Mouse (Mus musculus) liver, embryonic 15.5 days (tissue): ENCODE measurements around the gene Als2cr12. TPM values are rescaled to one million over a fixed set of nuclear protein-coding genes. Genes with fewer than 3 reads are reported as not detected.

Experiments used
- ATAC-seq: fragments of 200-750 bp; cut with Nextera tagmentation; 2 replicates; pipeline ENCODE4 v1.8.0; 2017; ENCODE audit warnings: moderate number of reproducible peaks, mild to moderate bottlenecking, moderate library complexity; ENCODE audit not compliant: insufficient read depth
- H3K27ac ChIP-seq: fragments of 300-500 bp; sonication (generic); replicated peaks from 2 replicates; pipeline ENCODE4 v1.5.1; 2015; ENCODE audit warnings: mild to moderate bottlenecking, inconsistent platforms
- H3K27me3 ChIP-seq: fragments of 300-500 bp; sonication (generic); 2 replicates; pipeline ENCODE4 v1.6.1; 2015; ENCODE audit warnings: mild to moderate bottlenecking, inconsistent platforms
- H3K36me3 ChIP-seq: fragments of 300-500 bp; sonication (generic); replicated peaks from 2 replicates; pipeline ENCODE4 v1.6.1; 2015; ENCODE audit warnings: moderate library complexity, mild to moderate bottlenecking, inconsistent platforms
- H3K4me1 ChIP-seq: fragments of 300-500 bp; sonication (generic); replicated peaks from 2 replicates; pipeline ENCODE4 v1.6.1; 2015; ENCODE audit warnings: inconsistent platforms
- H3K4me2 ChIP-seq: fragments of 300-500 bp; sonication (generic); 2 replicates; pipeline ENCODE4 v1.6.1; 2015; ENCODE audit warnings: moderate library complexity, mild to moderate bottlenecking, inconsistent platforms
- H3K4me3 ChIP-seq: fragments of 300-500 bp; sonication (generic); replicated peaks from 2 replicates; pipeline ENCODE4 v1.5.1; 2015; ENCODE audit warnings: mild to moderate bottlenecking, inconsistent platforms
- H3K9ac ChIP-seq: fragments of 300-500 bp; sonication (generic); 2 replicates; pipeline ENCODE4 v1.6.1; 2015; ENCODE audit warnings: moderate library complexity, mild to moderate bottlenecking, inconsistent platforms
- H3K9me3 ChIP-seq: fragments of 300-500 bp; sonication (generic); replicated peaks from 2 replicates; pipeline ENCODE4 v1.6.1; 2016; ENCODE audit warnings: inconsistent platforms
- WGBS: fragments of 180-500 bp; shearing (Covaris S2); methylation state at CpG from one replicate; pipeline ENCODE4 v1.1.7; 2015; ENCODE audit warnings: mixed read lengths; ENCODE audit not compliant: insufficient replicate concordance; 5-methylcytosine and 5-hydroxymethylcytosine counted together
- polyA plus RNA-seq: library from polyadenylated mRNA; unstranded; fragments of >200 nt; fragmentation: Nextera tagmentation; extraction: Ambion mirVana; gene quantifications from 2 replicates; pipeline ENCODE4 v1.2.1, GENCODE M21; 2015

Als2cr12 gene
- polyA plus RNA-seq, 1 experiment from 2014 or later = not detected

- H3K27me3 ChIP-seq = no peaks in the 10 kb centered on the region
- no peaks in the 10 kb centered on the region for H3K9me3 ChIP-seq
- no peak overlapping the region for H3K9ac ChIP-seq
- no peak overlapping the region for H3K27ac ChIP-seq
- WGBS = 58% methylated on average over 7 of the region's 7 CpGs
- H3K4me2 ChIP-seq = no peak overlapping the region
- H3K4me3 ChIP-seq = no peak overlapping the region
- no peak for ATAC-seq
- H3K36me3 ChIP-seq = no peaks in the 10 kb centered on the region
- no peaks in the 10 kb centered on the region for H3K4me1 ChIP-seq
These were observed 73.6 kb downstream of the Als2cr12 start for GRCm38 (mm10) chr1:58621996-58622748.

- H3K4me1 ChIP-seq = no peaks in the 10 kb centered on the region
- no peak overlapping the region for H3K4me3 ChIP-seq
- 73% methylated on average over 3 of the region's 3 CpGs for WGBS
- H3K27ac ChIP-seq = no peak overlapping the region
- no peaks in the 10 kb centered on the region for H3K9me3 ChIP-seq
- H3K36me3 ChIP-seq = no peaks in the 10 kb centered on the region
- H3K9ac ChIP-seq = no peak overlapping the region
- H3K4me2 ChIP-seq = no peak overlapping the region
- H3K27me3 ChIP-seq = no peaks in the 10 kb centered on the region
- no peak for ATAC-seq
These were observed 74.5 kb downstream of the Als2cr12 start for GRCm38 (mm10) chr1:58621251-58621650.

GRCm38 (mm10) chr1:58618766-58619165, 77.0 kb downstream of the Als2cr12 start:
- no peak for ATAC-seq
- no peaks in the 10 kb centered on the region for H3K4me1 ChIP-seq

GRCm38 (mm10) chr1:58617978-58618668, 77.7 kb downstream of the Als2cr12 start:
- WGBS = 22% methylated on average over 6 of the region's 6 CpGs
- Histone ChIP-seq H3K36me3 (no peaks in the 10 kb centered on the region), H3K4me2 (no peak overlapping the region), H3K4me3 (no peak overlapping the region), H3K9ac (no peak overlapping the region), H3K4me1 (no peaks in the 10 kb centered on the region), H3K9me3 (no peaks in the 10 kb centered on the region), H3K27me3 (no peaks in the 10 kb centered on the region), H3K27ac (no peak overlapping the region)
- no peak for ATAC-seq

More at GRCm38 (mm10) chr1:58618766-58619165, 77.0 kb downstream of the Als2cr12 start:
- Histone ChIP-seq H3K9me3 (no peaks in the 10 kb centered on the region), H3K27me3 (no peaks in the 10 kb centered on the region), H3K4me2 (no peak overlapping the region), H3K36me3 (no peaks in the 10 kb centered on the region), H3K4me3 (no peak overlapping the region), H3K9ac (no peak overlapping the region), H3K27ac (no peak overlapping the region)
- 55% methylated on average over 2 of the region's 2 CpGs for WGBS

- ATAC-seq = no peak
These were observed 78.7 kb downstream of the Als2cr12 start for GRCm38 (mm10) chr1:58617076-58617475.

GRCm38 (mm10) chr1:58616176-58616575, 79.6 kb downstream of the Als2cr12 start:
- Histone ChIP-seq H3K4me3 (no peak overlapping the region), H3K36me3 (no peaks in the 10 kb centered on the region), H3K9me3 (no peaks in the 10 kb centered on the region), H3K9ac (no peak overlapping the region), H3K27ac (no peak overlapping the region), H3K4me1 (no peaks in the 10 kb centered on the region), H3K4me2 (no peak overlapping the region), H3K27me3 (no peaks in the 10 kb centered on the region)
- WGBS = 44% methylated on average over 3 of the region's 3 CpGs
- no peak for ATAC-seq

More at GRCm38 (mm10) chr1:58617076-58617475, 78.7 kb downstream of the Als2cr12 start:
- H3K4me1 ChIP-seq = no peaks in the 10 kb centered on the region
- no peaks in the 10 kb centered on the region for H3K36me3 ChIP-seq
- H3K9ac ChIP-seq = no peak overlapping the region
- H3K27ac ChIP-seq = no peak overlapping the region
- H3K27me3 ChIP-seq = no peaks in the 10 kb centered on the region
- 60% methylated on average over 5 of the region's 5 CpGs for WGBS
- no peaks in the 10 kb centered on the region for H3K9me3 ChIP-seq
- no peak overlapping the region for H3K4me2 ChIP-seq
- no peak overlapping the region for H3K4me3 ChIP-seq

GRCm38 (mm10) chr1:58615146-58615545, 80.6 kb downstream of the Als2cr12 start:
- H3K4me1 ChIP-seq = no peaks in the 10 kb centered on the region
- H3K9me3 ChIP-seq = no peaks in the 10 kb centered on the region
- no peak for ATAC-seq
- H3K9ac ChIP-seq = no peak overlapping the region
- no peaks in the 10 kb centered on the region for H3K36me3 ChIP-seq
- H3K4me2 ChIP-seq = no peak overlapping the region
- WGBS = 63% methylated on average over 4 of the region's 4 CpGs
- no peaks in the 10 kb centered on the region for H3K27me3 ChIP-seq
- H3K4me3 ChIP-seq = no peak overlapping the region
- H3K27ac ChIP-seq = no peak overlapping the region

GRCm38 (mm10) chr1:58614424-58614823, 81.4 kb downstream of the Als2cr12 start:
- no peak for ATAC-seq
- H3K27me3 ChIP-seq = no peaks in the 10 kb centered on the region
- H3K9me3 ChIP-seq = no peaks in the 10 kb centered on the region
- no peak overlapping the region for H3K9ac ChIP-seq
- H3K4me3 ChIP-seq = no peak overlapping the region
- no peak overlapping the region for H3K4me2 ChIP-seq
- H3K36me3 ChIP-seq = no peaks in the 10 kb centered on the region
- WGBS = 51% methylated on average over 3 of the region's 3 CpGs
- H3K27ac ChIP-seq = no peak overlapping the region
- H3K4me1 ChIP-seq = no peaks in the 10 kb centered on the region

- H3K9me3 ChIP-seq = no peaks in the 10 kb centered on the region
- no peak for ATAC-seq
- 53% methylated on average over 6 of the region's 6 CpGs for WGBS
- H3K9ac ChIP-seq = no peak overlapping the region
- H3K4me3 ChIP-seq = no peak overlapping the region
- no peaks in the 10 kb centered on the region for H3K4me1 ChIP-seq
- H3K36me3 ChIP-seq = no peaks in the 10 kb centered on the region
- no peak overlapping the region for H3K4me2 ChIP-seq
- H3K27me3 ChIP-seq = no peaks in the 10 kb centered on the region
- H3K27ac ChIP-seq = no peak overlapping the region
These were observed 82.0 kb downstream of the Als2cr12 start for GRCm38 (mm10) chr1:58613786-58614185.

- Histone ChIP-seq H3K9ac (no peak overlapping the region), H3K27me3 (no peaks in the 10 kb centered on the region), H3K9me3 (no peaks in the 10 kb centered on the region), H3K4me1 (no peaks in the 10 kb centered on the region), H3K36me3 (no peaks in the 10 kb centered on the region), H3K27ac (no peak overlapping the region), H3K4me3 (no peak overlapping the region), H3K4me2 (no peak overlapping the region)
- ATAC-seq = no peak
- 28% methylated on average over 1 of the region's 1 CpGs for WGBS
These were observed 85.2 kb downstream of the Als2cr12 start for GRCm38 (mm10) chr1:58610611-58611010.

GRCm38 (mm10) chr1:58610166-58610565, 85.6 kb downstream of the Als2cr12 start:
- Histone ChIP-seq H3K36me3 (no peaks in the 10 kb centered on the region), H3K27ac (no peak overlapping the region), H3K9me3 (no peaks in the 10 kb centered on the region), H3K9ac (no peak overlapping the region), H3K4me1 (no peaks in the 10 kb centered on the region), H3K27me3 (no peaks in the 10 kb centered on the region), H3K4me2 (no peak overlapping the region), H3K4me3 (no peak overlapping the region)
- WGBS = 58% methylated on average over 1 of the region's 1 CpGs
- no peak for ATAC-seq
